Mouse (Mus musculus) CD8-positive naive resting alpha-beta T cell, adult 2 months (primary cell): ENCODE measurements at regions not wholly inside any gene's neighbourhood (a gene's known extent, or its start where the extent isn't known, plus 50 kb on each side); places are given as distances from the start of the nearest gene placed in this dataset.
A peak's percentile ranks its signal among the peaks of the same experiment; 100 is the strongest.

ENCODE experiments used
- DNase-seq, 2 experiments: peaks; one replicate each; pipeline ENCODE4 v3.0.0; 2022; ENCODE audit warnings: low read depth in 2 of 2, low spot score in 2 of 2

- no peak for DNase-seq
These were observed 90.2 kb downstream of the Sec23ip start for GRCm38 (mm10) chr7:128834894-128835293.

- no peak for DNase-seq
These were observed 91.7 kb downstream of the Sec23ip start for GRCm38 (mm10) chr7:128836435-128836834.

- no peak for DNase-seq
These were observed 97.8 kb downstream of the Sec23ip start for GRCm38 (mm10) chr7:128842561-128842960.

GRCm38 (mm10) chr7:128843576-128843975 is 98.8 kb downstream of the Sec23ip start:
- no peak for DNase-seq

- no peak for DNase-seq
These were observed 104.5 kb downstream of the Sec23ip start for GRCm38 (mm10) chr7:128849261-128849660.

GRCm38 (mm10) chr7:128854193-128854592 is 109.5 kb downstream of the Sec23ip start:
- DNase-seq: no peak

GRCm38 (mm10) chr7:128854690-128855343 is 110.1 kb downstream of the Sec23ip start:
- DNase-seq: no peak

- peak in 1 of 2 experiments; percentile 11 for DNase-seq
These were observed 115.4 kb downstream of the Sec23ip start for GRCm38 (mm10) chr7:128860141-128860540.

GRCm38 (mm10) chr7:128860709-128861108 is 116.0 kb downstream of the Sec23ip start:
- no peak for DNase-seq

GRCm38 (mm10) chr7:128861376-128861775 is 116.6 kb downstream of the Sec23ip start:
- no peak for DNase-seq

- DNase-seq: no peak
These were observed 124.1 kb downstream of the Sec23ip start for GRCm38 (mm10) chr7:128868799-128869198.

GRCm38 (mm10) chr7:128884015-128884414 is 139.3 kb downstream of the Sec23ip start:
- no peak for DNase-seq

- DNase-seq: no peak
These were observed 140.8 kb downstream of the Sec23ip start for GRCm38 (mm10) chr7:128885551-128885950.

- no peak for DNase-seq
These were observed 165.4 kb downstream of the Sec23ip start for GRCm38 (mm10) chr7:128910134-128910533.

GRCm38 (mm10) chr7:128937976-128938730 is 193.4 kb downstream of the Sec23ip start:
- DNase-seq: no peak

- DNase-seq: no peak
These were observed 215.8 kb downstream of the Sec23ip start for GRCm38 (mm10) chr7:128960575-128960974.

GRCm38 (mm10) chr7:128979904-128980303 is 235.2 kb downstream of the Sec23ip start:
- DNase-seq: no peak

GRCm38 (mm10) chr7:128980827-128981226 is 236.1 kb downstream of the Sec23ip start:
- DNase-seq: no peak

- DNase-seq: no peak
These were observed 254.0 kb downstream of the Sec23ip start for GRCm38 (mm10) chr7:128998759-128999158.

GRCm38 (mm10) chr7:129002419-129002818 is 254.4 kb upstream of the Plpp4 start:
- no peak for DNase-seq

GRCm38 (mm10) chr7:129003150-129003549 is 253.7 kb upstream of the Plpp4 start:
- DNase-seq: no peak

GRCm38 (mm10) chr7:129016353-129016752 is 240.5 kb upstream of the Plpp4 start:
- DNase-seq: no peak

GRCm38 (mm10) chr7:129027116-129027515 is 229.7 kb upstream of the Plpp4 start:
- no peak for DNase-seq
